Mouse (Mus musculus): ENCODE data around the gene Ddn. TPM values are rescaled to one million over a fixed set of nuclear protein-coding genes. Genes with fewer than 3 reads are reported as not detected.

Gene Ddn
- polyA plus RNA-seq, 1 experiment from 2014 or later = 0.44 TPM

DNA sequence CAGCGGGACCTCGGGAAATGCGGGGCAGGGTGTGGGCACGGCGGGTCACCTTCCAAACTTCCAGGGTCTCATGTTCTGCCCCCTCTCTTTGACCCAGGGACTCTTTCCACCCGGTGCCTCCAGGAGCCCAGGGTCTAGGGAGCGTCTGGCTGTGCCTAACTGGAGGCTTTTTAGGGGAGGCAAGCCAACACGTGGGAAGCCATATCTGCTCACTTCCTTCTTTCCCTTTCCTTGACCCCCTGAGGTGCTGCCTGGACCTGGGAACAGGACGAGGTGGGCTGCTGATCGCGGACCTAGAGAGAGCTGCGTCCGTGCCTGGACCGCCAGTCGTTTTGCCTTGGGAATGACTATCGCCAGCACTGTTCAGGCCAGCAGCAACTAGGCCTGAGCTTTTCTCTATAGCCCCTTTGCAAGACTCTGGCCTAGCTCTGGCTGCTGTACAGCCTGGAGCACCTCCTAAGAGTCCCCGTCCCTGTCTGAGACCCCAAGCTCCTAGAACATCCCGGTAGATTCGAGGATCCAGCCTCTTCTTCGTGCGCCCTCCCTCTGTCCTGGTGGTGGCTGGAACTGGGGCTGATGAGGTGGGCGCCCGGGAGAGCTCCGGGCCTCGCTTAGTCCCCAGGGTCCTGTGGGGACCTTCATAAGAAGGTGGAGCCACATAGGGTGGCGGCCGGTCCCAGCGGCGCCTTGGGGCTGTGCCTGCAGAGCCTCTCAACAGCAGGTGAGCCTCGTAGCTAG, 3.0 kb downstream of the Ddn start:
- Histone ChIP-seq H3K4me1 (ENCODE audit: control insufficient read depth, insufficient read depth, low read length) (peaks cover 27% of the 10 kb centered on the region), H3K9me3 (ENCODE audit: control insufficient read depth, low read length) (no peaks in the 10 kb centered on the region), H3K4me3 (ENCODE audit: low read depth, low read length) (peak overlapping the region; percentile 39; the same call in 1 of the 2 replicates), H3K9ac (replicated peaks; ENCODE audit: low read depth, low read length) (no peak overlapping the region; the same call in 1 of the 2 replicates), H3K27me3 (ENCODE audit: control insufficient read depth, insufficient read depth, low read length) (peaks cover 61% of the 10 kb centered on the region), H3K36me3 (ENCODE audit: control insufficient read depth, insufficient read depth, low read length) (no peaks in the 10 kb centered on the region), H3K27ac (ENCODE audit: low read depth, low read length) (no peak overlapping the region), H3K4me2 (ENCODE audit: low read depth, low read length) (peak overlapping the region; percentile 67; the same call in 1 of the 2 replicates)
- no peak for ATAC-seq (ENCODE audit: low read depth)
- WGBS = 5% methylated on average over 30 of the region's 30 CpGs

DNA sequence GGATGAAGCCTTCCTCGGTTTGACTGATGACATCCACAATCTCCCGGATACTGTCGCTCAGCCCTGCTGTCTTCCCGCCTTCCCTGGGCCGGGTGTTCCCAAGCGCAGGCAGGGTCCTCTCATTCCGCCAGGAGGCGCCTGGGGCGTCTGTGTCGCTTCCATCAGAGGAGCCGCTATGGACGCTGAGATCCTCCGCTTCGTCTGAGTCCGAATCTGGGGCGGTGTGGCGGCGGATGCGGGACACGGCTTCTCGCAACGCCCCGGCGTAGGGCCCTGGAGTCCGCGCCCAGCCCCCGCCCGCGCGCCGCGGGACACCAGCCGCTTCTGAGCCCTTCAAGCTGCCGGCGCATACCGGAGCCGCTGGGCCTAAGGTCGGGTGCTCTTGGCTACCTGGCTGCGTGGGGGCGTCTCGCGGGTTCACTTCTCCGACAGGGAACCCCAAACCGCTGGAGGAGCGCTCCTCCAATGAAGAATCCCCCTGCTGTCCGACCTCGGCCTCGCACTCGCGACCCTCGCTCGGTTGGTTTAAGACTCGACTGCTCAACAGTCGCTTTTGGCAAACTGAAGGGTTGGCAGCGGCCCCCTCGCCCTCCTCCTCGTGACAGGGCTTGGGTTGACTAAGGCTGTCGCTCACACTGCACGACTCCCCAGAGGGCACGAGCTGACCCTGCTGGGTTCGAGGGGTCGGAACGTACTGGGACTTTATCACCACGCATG, 3.8 kb downstream of the Ddn start:
- Histone ChIP-seq H3K4me2 (ENCODE audit: low read depth, low read length) (peak overlapping the region; percentile 67), H3K4me1 (ENCODE audit: control insufficient read depth, insufficient read depth, low read length) (peaks cover 27% of the 10 kb centered on the region), H3K27ac (ENCODE audit: low read depth, low read length) (no peak overlapping the region), H3K4me3 (ENCODE audit: low read depth, low read length) (peak overlapping the region; percentile 39), H3K9ac (replicated peaks; ENCODE audit: low read depth, low read length) (peak overlapping the region; percentile 52), H3K9me3 (ENCODE audit: control insufficient read depth, low read length) (no peaks in the 10 kb centered on the region), H3K36me3 (ENCODE audit: control insufficient read depth, insufficient read depth, low read length) (no peaks in the 10 kb centered on the region), H3K27me3 (ENCODE audit: control insufficient read depth, insufficient read depth, low read length) (peaks cover 64% of the 10 kb centered on the region)
- 1% methylated on average over 64 of the region's 64 CpGs for WGBS
- ATAC-seq (ENCODE audit: low read depth) = peak; percentile 42; the same call in 1 of the 2 replicates

DNA sequence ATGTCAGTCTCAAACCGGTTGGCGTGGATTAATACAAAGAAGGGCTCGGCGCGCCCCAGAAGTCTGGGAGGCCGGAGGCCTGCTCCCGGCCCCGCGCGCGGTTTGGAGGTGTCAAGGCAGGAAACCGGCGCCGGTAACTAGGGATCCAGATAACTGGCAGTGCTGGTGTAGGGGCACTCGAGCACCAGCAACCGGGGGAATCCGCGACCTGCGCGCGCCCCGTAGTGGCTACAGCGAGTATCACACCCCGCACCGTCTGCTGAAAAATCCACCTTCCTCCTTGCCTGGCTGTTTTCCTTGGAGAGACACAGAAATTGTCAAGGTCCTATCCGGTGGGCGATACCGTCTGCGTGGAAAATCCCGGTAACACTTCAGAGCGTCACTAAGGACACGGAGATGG, 5.2 kb downstream of the Ddn start:
- H3K4me2 ChIP-seq (ENCODE audit: low read depth, low read length) = peak overlapping the region; percentile 19; the same call in 1 of the 2 replicates
- WGBS = under 1% methylated on average over 32 of the region's 32 CpGs
- peaks cover 27% of the 10 kb centered on the region for H3K4me1 ChIP-seq (ENCODE audit: control insufficient read depth, insufficient read depth, low read length)
- no peak overlapping the region for H3K27ac ChIP-seq (ENCODE audit: low read depth, low read length)
- ATAC-seq (ENCODE audit: low read depth) = peak; percentile 42; the same call in 1 of the 2 replicates
- H3K27me3 ChIP-seq (ENCODE audit: control insufficient read depth, insufficient read depth, low read length) = peaks cover 58% of the 10 kb centered on the region
- peak overlapping the region; percentile 16; the same call in 1 of the 2 replicates for H3K4me3 ChIP-seq (ENCODE audit: low read depth, low read length)
- H3K9me3 ChIP-seq (ENCODE audit: control insufficient read depth, low read length) = no peaks in the 10 kb centered on the region
- H3K36me3 ChIP-seq (ENCODE audit: control insufficient read depth, insufficient read depth, low read length) = no peaks in the 10 kb centered on the region
- H3K9ac ChIP-seq (replicated peaks; ENCODE audit: low read depth, low read length) = no peak overlapping the region; the same call in 1 of the 2 replicates

DNA sequence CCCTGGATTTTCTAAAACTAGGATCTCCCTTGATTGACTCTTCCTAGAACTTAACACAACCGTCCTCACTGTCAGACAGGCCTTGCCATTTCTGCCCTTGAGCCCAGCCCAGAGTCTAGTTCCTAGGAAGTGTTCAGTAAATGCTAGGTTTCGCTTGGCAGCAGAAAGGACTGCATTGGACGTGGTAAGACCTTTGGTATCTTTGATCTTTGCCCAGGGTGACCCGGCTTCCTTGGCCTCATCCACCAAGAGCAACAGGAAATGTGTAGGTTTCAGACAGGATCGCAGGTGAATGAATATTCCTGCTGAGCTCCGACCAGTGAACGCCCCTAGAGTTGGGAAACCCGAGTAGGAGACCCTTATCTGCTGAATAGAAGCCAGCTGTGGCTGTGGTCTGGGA, 6.4 kb downstream of the Ddn start:
- no peaks in the 10 kb centered on the region for H3K9me3 ChIP-seq (ENCODE audit: control insufficient read depth, low read length)
- H3K27ac ChIP-seq (ENCODE audit: low read depth, low read length) = no peak overlapping the region
- ATAC-seq (ENCODE audit: low read depth) = no peak
- no peaks in the 10 kb centered on the region for H3K36me3 ChIP-seq (ENCODE audit: control insufficient read depth, insufficient read depth, low read length)
- no peak overlapping the region for H3K4me3 ChIP-seq (ENCODE audit: low read depth, low read length)
- H3K4me2 ChIP-seq (ENCODE audit: low read depth, low read length) = no peak overlapping the region
- H3K4me1 ChIP-seq (ENCODE audit: control insufficient read depth, insufficient read depth, low read length) = peaks cover 19% of the 10 kb centered on the region
- H3K27me3 ChIP-seq (ENCODE audit: control insufficient read depth, insufficient read depth, low read length) = peaks cover 54% of the 10 kb centered on the region
- H3K9ac ChIP-seq (replicated peaks; ENCODE audit: low read depth, low read length) = no peak overlapping the region
- WGBS = 8% methylated on average over 8 of the region's 8 CpGs

DNA sequence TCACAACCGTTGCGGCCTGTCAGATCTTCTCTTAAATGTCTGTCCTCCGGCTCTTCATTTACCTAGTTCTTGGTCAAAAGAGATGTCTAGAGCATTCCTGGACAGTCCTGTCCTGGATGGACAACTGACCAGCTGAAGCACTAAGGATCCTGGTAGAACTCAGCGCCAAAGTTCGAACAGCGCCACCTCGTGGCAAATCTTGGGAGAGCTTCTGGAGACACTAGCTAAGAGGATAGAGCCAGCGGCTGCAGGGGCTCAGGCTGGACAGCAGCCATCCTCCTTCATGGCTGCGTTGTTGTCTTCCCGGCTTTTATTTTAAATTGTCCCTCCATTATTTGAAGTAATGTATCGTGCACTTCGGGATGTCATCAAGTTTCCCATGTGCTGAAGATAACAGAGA, 9.9 kb downstream of the Ddn start:
- Histone ChIP-seq H3K4me3 (ENCODE audit: low read depth, low read length) (no peak overlapping the region), H3K36me3 (ENCODE audit: control insufficient read depth, insufficient read depth, low read length) (no peaks in the 10 kb centered on the region), H3K4me2 (ENCODE audit: low read depth, low read length) (no peak overlapping the region), H3K4me1 (ENCODE audit: control insufficient read depth, insufficient read depth, low read length) (peaks cover 10% of the 10 kb centered on the region; the same call in 1 of the 2 replicates), H3K9me3 (ENCODE audit: control insufficient read depth, low read length) (no peaks in the 10 kb centered on the region), H3K27me3 (ENCODE audit: control insufficient read depth, insufficient read depth, low read length) (peaks cover 47% of the 10 kb centered on the region), H3K9ac (replicated peaks; ENCODE audit: low read depth, low read length) (no peak overlapping the region), H3K27ac (ENCODE audit: low read depth, low read length) (no peak overlapping the region)
- 12% methylated on average over 12 of the region's 12 CpGs for WGBS
- ATAC-seq (ENCODE audit: low read depth) = no peak

DNA sequence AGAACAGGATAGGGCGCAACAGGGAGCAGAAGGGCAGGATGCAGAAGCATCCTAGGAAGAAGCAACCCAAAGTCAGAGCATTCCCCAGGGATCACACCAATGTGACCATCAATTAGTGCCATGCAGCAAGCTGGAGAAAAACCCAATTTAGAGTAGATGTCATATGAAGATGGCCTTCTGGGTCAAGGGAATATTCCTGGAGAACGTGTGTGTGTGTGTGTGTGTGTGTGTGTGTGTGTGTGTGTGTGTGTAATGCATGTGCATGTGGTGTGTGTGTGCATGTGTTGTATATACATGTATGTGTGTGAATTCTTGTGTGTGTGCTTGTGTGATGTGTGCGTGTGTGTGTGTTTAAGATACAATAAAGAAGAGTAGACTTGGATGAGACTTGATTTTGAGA, 10.4 kb downstream of the Ddn start:
- no peak overlapping the region for H3K4me2 ChIP-seq (ENCODE audit: low read depth, low read length)
- no peak overlapping the region for H3K27ac ChIP-seq (ENCODE audit: low read depth, low read length)
- no peaks in the 10 kb centered on the region for H3K9me3 ChIP-seq (ENCODE audit: control insufficient read depth, low read length)
- peaks cover 10% of the 10 kb centered on the region; the same call in 1 of the 2 replicates for H3K4me1 ChIP-seq (ENCODE audit: control insufficient read depth, insufficient read depth, low read length)
- ATAC-seq (ENCODE audit: low read depth) = no peak
- no peaks in the 10 kb centered on the region for H3K36me3 ChIP-seq (ENCODE audit: control insufficient read depth, insufficient read depth, low read length)
- H3K4me3 ChIP-seq (ENCODE audit: low read depth, low read length) = no peak overlapping the region
- H3K27me3 ChIP-seq (ENCODE audit: control insufficient read depth, insufficient read depth, low read length) = peaks cover 50% of the 10 kb centered on the region
- 55% methylated on average over 3 of the region's 3 CpGs for WGBS
- H3K9ac ChIP-seq (replicated peaks; ENCODE audit: low read depth, low read length) = no peak overlapping the region

DNA sequence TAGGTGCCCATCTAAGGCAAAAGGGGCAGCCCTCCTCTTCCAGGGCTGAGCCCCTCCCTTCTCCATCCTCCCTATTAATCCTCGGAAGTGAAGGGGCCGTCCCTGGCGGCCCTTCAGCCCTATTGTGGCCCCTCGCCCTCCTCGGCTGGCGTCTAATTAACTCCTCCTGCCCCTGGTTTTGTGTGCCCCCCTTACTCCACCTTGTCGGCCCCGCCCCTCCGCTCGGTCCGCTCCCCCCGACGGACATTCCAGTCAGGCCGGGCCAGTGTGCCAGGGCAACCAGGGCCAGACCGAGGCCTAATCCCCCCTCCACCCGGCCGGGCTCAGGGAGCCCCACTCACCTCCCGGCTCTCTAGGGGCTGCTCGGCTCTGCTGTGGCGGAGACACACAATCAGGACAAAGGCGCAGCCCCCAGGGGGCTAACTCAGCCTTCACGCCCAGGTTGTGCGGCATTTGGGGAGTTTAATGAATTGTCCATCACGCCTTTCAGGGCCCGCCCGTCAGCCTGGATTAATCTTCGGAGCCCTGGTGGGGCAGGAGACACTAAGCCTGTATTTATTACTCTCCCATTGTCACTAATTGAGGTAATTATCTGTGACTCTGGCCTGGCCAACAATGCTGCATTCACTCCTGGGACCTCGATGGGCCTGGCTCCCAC, 11.3 kb downstream of the Ddn start:
- ATAC-seq (ENCODE audit: low read depth) = peak; percentile 91
- no peak overlapping the region for H3K9ac ChIP-seq (replicated peaks; ENCODE audit: low read depth, low read length)
- H3K4me2 ChIP-seq (ENCODE audit: low read depth, low read length) = no peak overlapping the region
- peaks cover 10% of the 10 kb centered on the region for H3K4me1 ChIP-seq (ENCODE audit: control insufficient read depth, insufficient read depth, low read length)
- H3K4me3 ChIP-seq (ENCODE audit: low read depth, low read length) = no peak overlapping the region
- H3K27ac ChIP-seq (ENCODE audit: low read depth, low read length) = no peak overlapping the region
- no peaks in the 10 kb centered on the region for H3K9me3 ChIP-seq (ENCODE audit: control insufficient read depth, low read length)
- peaks cover 56% of the 10 kb centered on the region for H3K27me3 ChIP-seq (ENCODE audit: control insufficient read depth, insufficient read depth, low read length)
- H3K36me3 ChIP-seq (ENCODE audit: control insufficient read depth, insufficient read depth, low read length) = no peaks in the 10 kb centered on the region
- 3% methylated on average over 28 of the region's 28 CpGs for WGBS

DNA sequence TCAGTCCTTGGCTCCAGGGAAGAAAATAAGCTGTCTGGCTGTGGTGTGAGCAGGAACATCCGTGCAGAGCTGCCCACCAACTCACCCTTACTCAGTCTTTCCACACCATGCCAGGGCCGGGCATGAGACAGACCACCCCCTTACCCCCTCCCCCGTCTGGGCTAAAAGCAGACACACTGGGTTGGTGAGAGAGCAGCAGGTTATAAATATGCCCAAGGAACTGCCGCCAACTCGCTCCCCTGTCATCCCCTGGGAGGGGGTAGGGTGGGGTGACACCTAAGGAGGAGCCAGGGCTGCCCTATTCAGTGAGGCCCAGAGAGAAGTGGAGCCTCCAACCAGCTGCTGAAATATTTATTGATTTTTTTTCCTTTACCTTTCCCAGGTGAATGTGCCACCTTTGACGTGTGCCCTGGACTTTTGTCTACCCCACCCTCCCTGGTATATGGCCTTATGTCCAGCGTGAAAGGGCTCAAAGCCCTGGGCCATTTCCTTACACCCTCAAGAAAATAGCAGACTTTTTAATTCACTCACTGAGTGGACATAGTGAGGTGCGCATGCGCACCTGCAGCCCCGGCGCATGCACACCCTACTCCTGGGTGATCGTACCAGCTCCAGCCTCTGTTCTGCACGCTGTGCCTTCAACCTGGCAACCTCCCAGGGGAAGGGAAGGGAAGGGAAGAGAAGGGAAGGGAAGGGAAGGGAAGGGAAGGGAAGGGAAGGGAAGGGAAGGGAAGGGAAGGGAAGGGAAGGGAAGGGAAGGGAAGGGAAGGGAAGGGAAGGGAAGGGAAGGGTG, 12.3 kb downstream of the Ddn start:
- Histone ChIP-seq H3K4me2 (ENCODE audit: low read depth, low read length) (no peak overlapping the region), H3K4me1 (ENCODE audit: control insufficient read depth, insufficient read depth, low read length) (peaks cover 17% of the 10 kb centered on the region), H3K9me3 (ENCODE audit: control insufficient read depth, low read length) (no peaks in the 10 kb centered on the region), H3K9ac (replicated peaks; ENCODE audit: low read depth, low read length) (no peak overlapping the region), H3K27me3 (ENCODE audit: control insufficient read depth, insufficient read depth, low read length) (peaks cover 59% of the 10 kb centered on the region), H3K4me3 (ENCODE audit: low read depth, low read length) (no peak overlapping the region), H3K27ac (ENCODE audit: low read depth, low read length) (no peak overlapping the region), H3K36me3 (ENCODE audit: control insufficient read depth, insufficient read depth, low read length) (no peaks in the 10 kb centered on the region)
- no peak for ATAC-seq (ENCODE audit: low read depth)
- WGBS = 3% methylated on average over 13 of the region's 13 CpGs
